Mouse (Mus musculus): ENCODE data around the gene Svs6. TPM values are rescaled to one million over a fixed set of nuclear protein-coding genes. Genes with fewer than 3 reads are reported as not detected.
"Not testable (repeated sequence)": the region's sequence is repeated elsewhere in the genome, so short reads cannot be mapped to it uniquely, and the experiment has no call there.

Svs6 gene
- not detected in 2 replicates for polyA plus RNA-seq (2014; fragmentation: Nextera tagmentation; extraction: Ambion mirVana)

DNA sequence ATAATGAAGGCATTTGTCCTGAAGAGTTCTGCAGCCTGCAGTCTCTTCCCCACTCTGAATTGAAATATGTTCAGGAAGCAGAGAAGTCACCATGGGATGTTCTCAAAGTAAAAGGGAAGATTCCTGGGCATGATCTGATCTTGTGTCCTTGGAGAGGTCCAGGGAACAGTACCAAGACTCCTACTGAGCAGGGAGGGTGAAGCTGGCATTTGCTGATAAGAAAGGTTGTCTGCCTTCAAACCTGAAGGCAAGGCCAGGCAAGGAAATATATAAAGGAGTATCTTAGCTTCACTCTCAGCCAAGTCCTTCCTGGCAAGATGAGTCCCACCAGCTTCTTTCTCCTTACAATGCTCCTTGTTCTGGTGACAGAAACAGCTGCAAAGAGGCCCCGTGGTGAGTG lies at the start of gene Svs6:
TSS of gene Svs6 (plus strand) at position 301 of the 400 bp plus-strand sequence.
- H3K27ac ChIP-seq (replicated peaks in 1 of 2; ENCODE audit: control insufficient read depth in 1 of 2, insufficient read depth in 1 of 2, low read depth in 2 of 2, low read length in 2 of 2); H3K4me3 ChIP-seq (ENCODE audit: control insufficient read depth in 1 of 2, insufficient read depth in 1 of 2, low read depth in 1 of 2, low read length in 2 of 2); H3K27me3 ChIP-seq (ENCODE audit: control insufficient read depth, insufficient read depth, low read length); H3K36me3 ChIP-seq (ENCODE audit: control insufficient read depth, insufficient read depth, low read length); ATAC-seq (ENCODE audit: insufficient number of reproducible peaks, insufficient read depth, low FRiP score, low read depth); H3K4me2 ChIP-seq (ENCODE audit: low read length); H3K4me1 ChIP-seq (ENCODE audit: control insufficient read depth in 2 of 2, insufficient read depth in 2 of 2, low read length in 2 of 2); H3K9ac ChIP-seq (ENCODE audit: low read length); H3K9me3 ChIP-seq (ENCODE audit: control insufficient read depth, low read length): not testable (repeated sequence)
- 73% methylated on average over 1 of the region's 1 CpGs for WGBS

DNA sequence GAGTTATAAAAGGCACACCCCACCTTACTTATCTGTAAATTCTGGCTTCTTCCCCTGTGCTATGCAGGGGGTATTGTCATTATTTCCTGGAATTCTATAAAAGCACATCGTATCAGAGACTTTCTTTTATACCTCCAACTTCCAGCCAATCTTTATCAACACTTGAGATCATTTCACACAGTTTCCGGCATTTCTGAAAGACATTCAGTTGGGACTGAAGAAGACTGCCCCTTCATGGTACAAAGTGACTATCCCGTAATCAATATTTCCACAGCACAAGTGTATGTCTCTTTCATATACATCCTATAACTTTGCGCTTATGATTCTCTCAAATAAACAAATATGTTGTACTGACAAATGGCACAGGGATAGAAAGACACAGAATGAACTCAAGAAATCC lies 38.2 kb upstream of the Svs6 start, which contains the start of gene Svs4:
TSS of gene Svs4 (minus strand) at position 101 of the 400 bp plus-strand sequence.
- no peaks in the 10 kb centered on the region for H3K4me1 ChIP-seq (ENCODE audit: control insufficient read depth in 2 of 2, insufficient read depth in 2 of 2, low read length in 2 of 2)
- 85% methylated on average over 4 of the region's 4 CpGs for WGBS
- ATAC-seq (ENCODE audit: insufficient number of reproducible peaks, insufficient read depth, low FRiP score, low read depth) = no peak

GRCm38 (mm10) chr2:164288968-164289367 lies 27.6 kb upstream of the Svs6 start, which contains the start of gene Svs3a:
TSS of gene Svs3a (plus strand) at chr2:164289268.
- H3K4me3 ChIP-seq (ENCODE audit: control insufficient read depth in 1 of 2, insufficient read depth in 1 of 2, low read depth in 1 of 2, low read length in 2 of 2); H3K4me2 ChIP-seq (ENCODE audit: low read length); ATAC-seq (ENCODE audit: insufficient number of reproducible peaks, insufficient read depth, low FRiP score, low read depth); H3K9ac ChIP-seq (ENCODE audit: low read length); H3K4me1 ChIP-seq (ENCODE audit: control insufficient read depth in 2 of 2, insufficient read depth in 2 of 2, low read length in 2 of 2); H3K27ac ChIP-seq (replicated peaks in 1 of 2; ENCODE audit: control insufficient read depth in 1 of 2, insufficient read depth in 1 of 2, low read depth in 2 of 2, low read length in 2 of 2); H3K9me3 ChIP-seq (ENCODE audit: control insufficient read depth, low read length); H3K27me3 ChIP-seq (ENCODE audit: control insufficient read depth, insufficient read depth, low read length); H3K36me3 ChIP-seq (ENCODE audit: control insufficient read depth, insufficient read depth, low read length): not testable (repeated sequence)
- WGBS = 38% methylated on average over 1 of the region's 1 CpGs

More for the DNA sequence above, 38.2 kb upstream of the Svs6 start, which contains the start of gene Svs4:
- H3K27ac ChIP-seq (replicated peaks in 1 of 2; ENCODE audit: control insufficient read depth in 1 of 2, insufficient read depth in 1 of 2, low read depth in 2 of 2, low read length in 2 of 2) = no peak within 1 kb of the TSS
- no peak within 1 kb of the TSS for H3K4me2 ChIP-seq (ENCODE audit: low read length)
- no peaks in the 10 kb centered on the region for H3K27me3 ChIP-seq (ENCODE audit: control insufficient read depth, insufficient read depth, low read length)
- no peak within 1 kb of the TSS for H3K4me3 ChIP-seq (ENCODE audit: control insufficient read depth in 1 of 2, insufficient read depth in 1 of 2, low read depth in 1 of 2, low read length in 2 of 2)
- H3K9me3 ChIP-seq (ENCODE audit: control insufficient read depth, low read length) = no peaks in the 10 kb centered on the region
- H3K36me3 ChIP-seq (ENCODE audit: control insufficient read depth, insufficient read depth, low read length) = no peaks in the 10 kb centered on the region
- H3K9ac ChIP-seq (ENCODE audit: low read length) = no peak within 1 kb of the TSS

DNA sequence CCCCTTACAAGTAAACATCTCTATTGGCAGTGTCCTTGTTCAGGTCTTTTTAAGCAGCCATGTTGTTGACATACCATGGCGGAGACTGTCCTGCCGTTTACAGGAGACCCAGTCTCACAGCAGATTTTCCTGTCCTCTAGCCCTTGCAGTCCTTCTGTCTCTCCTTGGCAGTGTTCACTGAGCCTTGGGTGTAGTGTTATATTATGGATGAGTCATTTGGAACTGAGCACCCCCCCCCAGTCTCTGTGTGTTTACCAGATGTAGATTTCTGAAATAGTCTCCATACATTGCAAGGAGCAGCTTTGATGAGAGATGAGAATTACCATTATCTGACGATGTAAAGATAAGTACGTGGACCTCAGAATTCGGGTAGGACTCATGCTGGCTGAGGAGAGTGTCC lies 4.0 kb upstream of the Svs6 start:
- H3K36me3 ChIP-seq (ENCODE audit: control insufficient read depth, insufficient read depth, low read length) = no peaks in the 10 kb centered on the region
- no peak overlapping the region for H3K4me2 ChIP-seq (ENCODE audit: low read length)
- H3K27me3 ChIP-seq (ENCODE audit: control insufficient read depth, insufficient read depth, low read length) = no peaks in the 10 kb centered on the region
- no peaks in the 10 kb centered on the region for H3K4me1 ChIP-seq (ENCODE audit: control insufficient read depth in 2 of 2, insufficient read depth in 2 of 2, low read length in 2 of 2)
- no peak overlapping the region for H3K27ac ChIP-seq (replicated peaks in 1 of 2; ENCODE audit: control insufficient read depth in 1 of 2, insufficient read depth in 1 of 2, low read depth in 2 of 2, low read length in 2 of 2)
- no peak for ATAC-seq (ENCODE audit: insufficient number of reproducible peaks, insufficient read depth, low FRiP score, low read depth)
- H3K4me3 ChIP-seq (ENCODE audit: control insufficient read depth in 1 of 2, insufficient read depth in 1 of 2, low read depth in 1 of 2, low read length in 2 of 2) = no peak overlapping the region
- 85% methylated on average over 5 of the region's 5 CpGs for WGBS
- no peaks in the 10 kb centered on the region for H3K9me3 ChIP-seq (ENCODE audit: control insufficient read depth, low read length)
- no peak overlapping the region for H3K9ac ChIP-seq (ENCODE audit: low read length)

DNA sequence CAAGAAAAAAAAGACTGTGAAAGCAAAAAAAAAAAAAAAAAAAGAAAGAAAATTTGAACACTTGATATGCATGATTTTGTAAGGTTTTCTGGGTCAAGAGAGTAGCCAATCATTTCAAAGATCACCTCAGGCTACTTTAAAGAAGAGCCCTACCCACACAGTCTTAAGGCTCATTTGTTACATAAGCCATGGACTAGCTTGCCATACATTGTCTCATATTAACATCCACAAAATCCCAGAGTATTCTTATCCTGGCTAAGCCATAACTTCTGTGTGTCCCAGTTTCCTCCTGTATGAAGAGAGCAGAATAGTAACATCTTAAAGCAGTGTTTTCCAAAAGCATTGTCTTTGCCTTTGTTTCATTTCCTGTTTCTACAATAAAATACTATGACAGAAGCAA lies 1.1 kb upstream of the Svs6 start:
- ATAC-seq (ENCODE audit: insufficient number of reproducible peaks, insufficient read depth, low FRiP score, low read depth); H3K9ac ChIP-seq (ENCODE audit: low read length); H3K4me2 ChIP-seq (ENCODE audit: low read length); H3K4me3 ChIP-seq (ENCODE audit: control insufficient read depth in 1 of 2, insufficient read depth in 1 of 2, low read depth in 1 of 2, low read length in 2 of 2); H3K36me3 ChIP-seq (ENCODE audit: control insufficient read depth, insufficient read depth, low read length); H3K27me3 ChIP-seq (ENCODE audit: control insufficient read depth, insufficient read depth, low read length); H3K9me3 ChIP-seq (ENCODE audit: control insufficient read depth, low read length); H3K4me1 ChIP-seq (ENCODE audit: control insufficient read depth in 2 of 2, insufficient read depth in 2 of 2, low read length in 2 of 2); H3K27ac ChIP-seq (replicated peaks in 1 of 2; ENCODE audit: control insufficient read depth in 1 of 2, insufficient read depth in 1 of 2, low read depth in 2 of 2, low read length in 2 of 2): not testable (repeated sequence)

DNA sequence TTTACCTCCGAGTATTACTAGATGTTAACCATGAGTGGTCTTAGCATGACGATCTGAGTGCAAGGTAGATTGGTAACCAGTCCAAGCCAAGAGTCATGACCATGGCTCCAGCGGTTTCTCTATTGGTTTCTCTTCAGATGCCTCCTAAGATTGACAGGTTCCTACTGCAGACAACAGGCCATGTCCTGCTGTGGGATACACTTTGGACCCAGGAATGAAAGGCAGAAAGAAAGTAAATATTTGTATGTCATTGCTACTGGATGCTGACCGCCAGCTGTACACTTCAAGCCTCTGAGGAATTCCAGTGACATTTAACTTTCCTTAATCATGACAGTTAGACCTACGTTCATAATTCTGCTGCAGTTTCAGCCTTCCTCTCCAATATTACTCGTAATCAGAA lies 4.4 kb downstream of the Svs6 start:
- ATAC-seq (ENCODE audit: insufficient number of reproducible peaks, insufficient read depth, low FRiP score, low read depth) = no peak
- no peak overlapping the region for H3K4me3 ChIP-seq (ENCODE audit: control insufficient read depth in 1 of 2, insufficient read depth in 1 of 2, low read depth in 1 of 2, low read length in 2 of 2)
- 77% methylated on average over 6 of the region's 6 CpGs for WGBS
- H3K9ac ChIP-seq (ENCODE audit: low read length) = no peak overlapping the region
- no peaks in the 10 kb centered on the region for H3K4me1 ChIP-seq (ENCODE audit: control insufficient read depth in 2 of 2, insufficient read depth in 2 of 2, low read length in 2 of 2)
- H3K36me3 ChIP-seq (ENCODE audit: control insufficient read depth, insufficient read depth, low read length) = no peaks in the 10 kb centered on the region
- no peak overlapping the region for H3K27ac ChIP-seq (replicated peaks in 1 of 2; ENCODE audit: control insufficient read depth in 1 of 2, insufficient read depth in 1 of 2, low read depth in 2 of 2, low read length in 2 of 2)
- H3K4me2 ChIP-seq (ENCODE audit: low read length) = no peak overlapping the region
- no peaks in the 10 kb centered on the region for H3K9me3 ChIP-seq (ENCODE audit: control insufficient read depth, low read length)
- no peaks in the 10 kb centered on the region for H3K27me3 ChIP-seq (ENCODE audit: control insufficient read depth, insufficient read depth, low read length)

GRCm38 (mm10) chr2:164332440-164332839 lies 15.9 kb downstream of the Svs6 start, which contains the start of gene Svs5:
TSS of gene Svs5 (plus strand) at chr2:164332740.
- not testable (repeated sequence) for H3K36me3 ChIP-seq (ENCODE audit: control insufficient read depth, insufficient read depth, low read length); H3K27ac ChIP-seq (replicated peaks in 1 of 2; ENCODE audit: control insufficient read depth in 1 of 2, insufficient read depth in 1 of 2, low read depth in 2 of 2, low read length in 2 of 2); H3K4me1 ChIP-seq (ENCODE audit: control insufficient read depth in 2 of 2, insufficient read depth in 2 of 2, low read length in 2 of 2); ATAC-seq (ENCODE audit: insufficient number of reproducible peaks, insufficient read depth, low FRiP score, low read depth); H3K9me3 ChIP-seq (ENCODE audit: control insufficient read depth, low read length); H3K4me2 ChIP-seq (ENCODE audit: low read length); H3K4me3 ChIP-seq (ENCODE audit: control insufficient read depth in 1 of 2, insufficient read depth in 1 of 2, low read depth in 1 of 2, low read length in 2 of 2); H3K9ac ChIP-seq (ENCODE audit: low read length); H3K27me3 ChIP-seq (ENCODE audit: control insufficient read depth, insufficient read depth, low read length)
- 48% methylated on average over 3 of the region's 3 CpGs for WGBS

- H3K9me3 ChIP-seq (ENCODE audit: control insufficient read depth, low read length); ATAC-seq (ENCODE audit: insufficient number of reproducible peaks, insufficient read depth, low FRiP score, low read depth); H3K27ac ChIP-seq (replicated peaks in 1 of 2; ENCODE audit: control insufficient read depth in 1 of 2, insufficient read depth in 1 of 2, low read depth in 2 of 2, low read length in 2 of 2); H3K4me2 ChIP-seq (ENCODE audit: low read length); H3K36me3 ChIP-seq (ENCODE audit: control insufficient read depth, insufficient read depth, low read length); H3K4me3 ChIP-seq (ENCODE audit: control insufficient read depth in 1 of 2, insufficient read depth in 1 of 2, low read depth in 1 of 2, low read length in 2 of 2); H3K27me3 ChIP-seq (ENCODE audit: control insufficient read depth, insufficient read depth, low read length); H3K9ac ChIP-seq (ENCODE audit: low read length); H3K4me1 ChIP-seq (ENCODE audit: control insufficient read depth in 2 of 2, insufficient read depth in 2 of 2, low read length in 2 of 2): not testable (repeated sequence)
- WGBS = 64% methylated on average over 1 of the region's 1 CpGs
These were observed 27.2 kb downstream of the Svs6 start for GRCm38 (mm10) chr2:164343732-164344131.
